Mouse (Mus musculus): Measurements from ENCODE around the gene Wnt5a. TPM values are rescaled to one million over a fixed set of nuclear protein-coding genes. Genes with fewer than 3 reads are reported as not detected.

The Wnt5a gene
- polyA plus RNA-seq, 1 experiment = 7.4 TPM

DNA sequence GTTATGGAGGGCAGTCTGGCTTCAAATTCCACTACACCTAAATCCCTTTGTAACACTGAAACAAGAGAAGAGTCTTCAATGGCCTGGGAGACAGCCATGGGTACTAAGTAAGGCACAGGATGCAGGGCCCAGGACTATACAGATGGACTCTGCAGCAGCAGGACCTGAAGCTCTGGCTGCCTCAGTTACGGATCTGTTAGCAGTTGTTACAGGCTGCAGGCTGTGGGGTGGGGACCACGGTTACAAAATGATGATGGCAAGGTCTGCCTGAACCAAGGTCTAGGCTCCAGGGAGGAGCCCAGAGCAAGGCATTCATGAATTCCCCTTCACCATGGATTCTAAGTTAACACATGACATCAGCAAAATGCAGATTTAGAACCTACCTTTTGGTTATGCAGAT is 29.3 kb downstream of the Wnt5a start:
- H3K36me3 ChIP-seq (ENCODE audit: control insufficient read depth, insufficient read depth, low read length) = no peaks in the 10 kb centered on the region
- H3K27ac ChIP-seq (ENCODE audit: insufficient read depth, low read depth, low read length) = no peak overlapping the region
- peaks cover 8% of the 10 kb centered on the region; the same call in 1 of the 2 replicates for H3K4me1 ChIP-seq (ENCODE audit: control insufficient read depth, insufficient read depth, insufficient read length, low read length)
- WGBS = 88% methylated on average over 2 of the region's 2 CpGs
- H3K4me3 ChIP-seq (ENCODE audit: low read depth, low read length) = no peak overlapping the region
- TF ChIP-seq POLR2A (IDR thresholded peaks at IDR 0.05; ENCODE audit: low read depth, low read length) = no peak
- no peak for TF ChIP-seq CTCF (IDR thresholded peaks at IDR 0.05; ENCODE audit: extremely low read depth, insufficient read length, insufficient replicate concordance, low read depth, low read length)
- H3K27me3 ChIP-seq (ENCODE audit: control insufficient read depth, insufficient read depth, low read length) = no peaks in the 10 kb centered on the region

DNA sequence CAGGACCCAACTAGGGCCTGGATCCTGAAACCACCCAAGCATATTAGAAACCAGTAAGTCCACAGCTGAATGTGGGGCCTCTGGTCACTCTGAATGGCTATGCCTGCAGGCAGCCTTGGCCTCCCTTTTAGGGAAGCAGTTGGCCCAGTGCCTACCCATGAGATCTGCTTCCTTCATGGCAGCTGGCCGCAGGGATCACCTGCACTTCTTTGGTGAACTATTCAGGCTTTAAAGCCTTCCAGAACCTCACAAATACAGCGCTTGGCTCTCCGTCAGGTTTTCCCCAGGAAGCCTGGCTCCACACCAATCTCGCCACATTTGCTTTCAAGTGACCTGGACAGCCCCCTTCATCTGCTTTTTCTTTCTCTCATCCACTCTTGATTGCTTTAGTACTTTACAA is 31.3 kb downstream of the Wnt5a start:
- Histone ChIP-seq H3K27me3 (ENCODE audit: control insufficient read depth, insufficient read depth, low read length) (no peaks in the 10 kb centered on the region), H3K27ac (ENCODE audit: insufficient read depth, low read depth, low read length) (no peak overlapping the region), H3K4me1 (ENCODE audit: control insufficient read depth, insufficient read depth, insufficient read length, low read length) (peaks cover 8% of the 10 kb centered on the region; the same call in 1 of the 2 replicates), H3K36me3 (ENCODE audit: control insufficient read depth, insufficient read depth, low read length) (no peaks in the 10 kb centered on the region), H3K4me3 (ENCODE audit: low read depth, low read length) (no peak overlapping the region)
- WGBS = 27% methylated on average over 4 of the region's 4 CpGs
- TF ChIP-seq POLR2A (IDR thresholded peaks at IDR 0.05; ENCODE audit: low read depth, low read length) = no peak
- TF ChIP-seq CTCF (IDR thresholded peaks at IDR 0.05; ENCODE audit: extremely low read depth, insufficient read length, insufficient replicate concordance, low read depth, low read length) = no peak

DNA sequence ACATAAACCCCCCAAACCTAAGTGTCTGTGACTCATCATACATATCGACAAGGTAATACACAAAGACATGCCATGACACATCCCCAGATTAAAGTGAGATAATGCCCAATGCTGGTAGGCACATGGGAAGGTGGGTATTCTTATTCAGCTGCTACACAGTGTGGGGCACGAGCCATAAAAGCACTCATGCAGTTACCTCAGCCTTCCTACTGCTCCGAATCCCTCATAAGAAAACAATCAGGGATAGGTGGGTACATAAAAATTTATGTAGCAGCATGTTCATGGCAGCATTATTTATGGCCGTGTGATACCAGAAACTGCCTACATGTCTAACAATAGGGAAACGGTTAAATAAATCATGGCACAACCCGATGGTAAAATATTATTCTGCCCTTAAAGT is 35.0 kb downstream of the Wnt5a start:
- 83% methylated on average over 6 of the region's 6 CpGs for WGBS
- Histone ChIP-seq H3K27ac (ENCODE audit: insufficient read depth, low read depth, low read length) (no peak overlapping the region), H3K4me1 (ENCODE audit: control insufficient read depth, insufficient read depth, insufficient read length, low read length) (peaks cover 10% of the 10 kb centered on the region; the same call in 1 of the 2 replicates)

DNA sequence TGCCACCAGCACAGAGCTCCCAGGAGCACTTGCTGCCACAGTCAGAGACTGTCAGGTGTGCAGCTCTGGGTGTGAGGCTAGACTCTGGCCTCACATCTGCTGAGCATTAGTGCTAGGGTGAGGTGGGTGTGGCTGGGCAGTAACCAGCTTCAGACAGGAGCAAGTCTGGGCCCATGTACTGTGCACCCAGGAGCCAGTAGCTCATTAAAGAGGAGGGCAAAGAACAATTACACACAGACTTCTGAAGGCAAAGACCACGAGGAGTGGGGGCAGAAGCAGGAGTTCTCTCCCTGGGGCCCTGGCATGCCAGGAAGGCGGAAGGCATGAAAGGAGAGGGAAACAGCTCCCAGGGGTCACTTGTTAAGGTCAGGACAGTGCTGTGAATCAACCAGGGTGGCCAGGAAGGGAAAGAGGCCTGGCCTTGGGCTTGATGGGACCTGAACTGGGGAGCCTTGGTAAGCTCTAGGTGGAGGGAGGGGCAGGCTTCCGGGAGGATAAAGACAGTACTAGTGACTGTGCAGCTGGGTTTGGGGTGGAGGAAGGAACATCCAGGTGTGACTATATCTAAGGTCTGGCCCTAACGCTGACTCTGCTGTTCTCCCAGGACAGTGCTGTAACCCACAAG is 37.7 kb downstream of the Wnt5a start:
- Histone ChIP-seq H3K36me3 (ENCODE audit: control insufficient read depth, insufficient read depth, low read length) (no peaks in the 10 kb centered on the region), H3K4me1 (ENCODE audit: control insufficient read depth, insufficient read depth, insufficient read length, low read length) (peaks cover 6% of the 10 kb centered on the region; the same call in 1 of the 2 replicates), H3K27me3 (ENCODE audit: control insufficient read depth, insufficient read depth, low read length) (no peaks in the 10 kb centered on the region), H3K4me3 (ENCODE audit: low read depth, low read length) (no peak overlapping the region), H3K27ac (ENCODE audit: insufficient read depth, low read depth, low read length) (peak overlapping the region; percentile 78)
- WGBS = 24% methylated on average over 4 of the region's 4 CpGs
- no peak for TF ChIP-seq CTCF (IDR thresholded peaks at IDR 0.05; ENCODE audit: extremely low read depth, insufficient read length, insufficient replicate concordance, low read depth, low read length)
- TF ChIP-seq POLR2A (IDR thresholded peaks at IDR 0.05; ENCODE audit: low read depth, low read length) = no peak

More for the DNA sequence above, 35.0 kb downstream of the Wnt5a start:
- Histone ChIP-seq H3K36me3 (ENCODE audit: control insufficient read depth, insufficient read depth, low read length) (no peaks in the 10 kb centered on the region), H3K4me3 (ENCODE audit: low read depth, low read length) (no peak overlapping the region), H3K27me3 (ENCODE audit: control insufficient read depth, insufficient read depth, low read length) (no peaks in the 10 kb centered on the region)
- TF ChIP-seq CTCF (IDR thresholded peaks at IDR 0.05; ENCODE audit: extremely low read depth, insufficient read length, insufficient replicate concordance, low read depth, low read length) = no peak

DNA sequence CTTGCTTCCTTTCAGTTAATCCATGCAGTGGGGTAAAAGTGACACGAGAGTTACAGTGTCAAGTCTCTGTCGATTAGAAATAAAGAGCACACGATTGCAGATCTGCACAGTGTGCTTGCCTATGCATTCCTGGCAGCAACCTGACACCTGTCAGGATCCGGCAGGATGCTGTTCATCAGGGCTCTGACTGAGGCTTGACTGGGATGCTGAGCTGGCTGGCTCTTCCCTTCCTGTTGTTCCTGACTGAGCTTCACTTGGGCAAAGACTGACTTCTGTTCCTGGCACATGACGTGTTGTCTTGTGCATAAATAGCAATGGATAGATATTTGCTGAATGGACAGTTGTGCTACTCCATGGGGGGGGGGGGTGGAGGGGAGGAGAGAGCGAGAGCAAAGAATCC is 57.3 kb downstream of the Wnt5a start:
- Histone ChIP-seq H3K27ac (ENCODE audit: insufficient read depth, low read depth, low read length) (no peak overlapping the region), H3K36me3 (ENCODE audit: control insufficient read depth, insufficient read depth, low read length) (no peaks in the 10 kb centered on the region)
- WGBS = 76% methylated on average over 6 of the region's 6 CpGs

More for the DNA sequence above, 57.3 kb downstream of the Wnt5a start:
- no peak overlapping the region for H3K4me3 ChIP-seq (ENCODE audit: low read depth, low read length)
- no peaks in the 10 kb centered on the region for H3K27me3 ChIP-seq (ENCODE audit: control insufficient read depth, insufficient read depth, low read length)
- no peaks in the 10 kb centered on the region for H3K4me1 ChIP-seq (ENCODE audit: control insufficient read depth, insufficient read depth, insufficient read length, low read length)
- TF ChIP-seq POLR2A (IDR thresholded peaks at IDR 0.05; ENCODE audit: low read depth, low read length) (no peak), CTCF (IDR thresholded peaks at IDR 0.05; ENCODE audit: extremely low read depth, insufficient read length, insufficient replicate concordance, low read depth, low read length) (no peak)
